Mouse (Mus musculus) colon, adult 2 months (tissue): ENCODE data around the gene Dbil5. TPM values are rescaled to one million over a fixed set of nuclear protein-coding genes. Genes with fewer than 3 reads are reported as not detected.

Experiments used
- polyA plus RNA-seq: library from polyadenylated mRNA; depleted of rRNA; stranded (reverse); fragments of >200 nt; gene quantifications from 2 replicates; pipeline ENCODE4 v1.2.3, GENCODE M21; 2012; rRNA removed

The Dbil5 gene
- 0.41 TPM in 1 of 2 replicates, not detected in the other for polyA plus RNA-seq

GRCm38 (mm10) chr11:76217390-76217800 is at the start of gene Dbil5, which contains the start of gene Gemin4:
Dbil5 (plus strand) TSS chr11:76217608.
Gemin4 (minus strand) TSS chr11:76217664.

DNA sequence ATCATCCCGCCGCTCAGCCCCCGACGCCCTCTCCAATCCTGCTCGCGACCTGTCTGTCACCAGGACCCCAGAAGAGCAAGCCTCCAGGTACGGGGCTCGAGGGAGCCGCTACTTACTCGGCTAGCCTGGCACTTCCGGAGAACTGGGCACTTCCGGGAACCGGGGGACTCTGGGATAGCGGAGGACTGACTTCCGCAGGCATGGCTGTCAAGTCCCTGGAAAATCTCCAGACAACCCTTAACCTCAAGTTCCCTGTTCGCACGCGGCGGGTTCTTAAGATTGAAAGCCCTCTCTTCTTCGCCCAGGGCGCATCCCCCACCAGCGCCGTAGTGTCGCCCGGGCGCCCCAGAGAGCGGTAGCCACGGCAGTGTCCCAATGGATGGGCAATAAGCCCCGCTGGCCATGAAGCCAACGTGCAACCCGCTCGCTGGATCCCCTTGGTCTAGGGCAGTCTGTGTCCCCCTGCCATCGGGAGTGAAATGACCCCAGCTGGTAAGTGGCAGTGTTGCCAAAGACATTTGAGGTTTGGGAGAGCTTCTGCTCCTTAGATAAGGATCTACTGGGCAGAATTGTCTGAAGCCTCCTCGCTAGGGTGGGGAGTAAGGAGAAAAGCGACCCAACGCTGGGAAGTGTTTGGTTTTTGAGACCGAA is 37.8 kb upstream of the Dbil5 start, which contains the start of the genes Vps53 and Fam57a:
Gene Vps53 (minus strand): TSS at position 153 of the 651 bp plus-strand sequence.
Gene Fam57a (plus strand): TSS at position 177 of the 651 bp plus-strand sequence.

GRCm38 (mm10) chr11:76242901-76243810 is 25.7 kb downstream of the Dbil5 start, which contains the start of the genes Mrm3 and Glod4:
Mrm3 (plus strand) TSS chr11:76243715.
Glod4 (minus strand) TSS chr11:76243725.

Other genes with a start within 250 kb of the Dbil5 start
- gene 1700016K19Rik, start 217.7 kb upstream of the Dbil5 start, polyA plus RNA-seq = 1.9 and 3.1 TPM in 2 replicates
- 51.9 and 60.2 TPM in 2 replicates for gene Rflnb, start 189.8 kb upstream of the Dbil5 start, polyA plus RNA-seq
- 28.7 and 29.1 TPM in 2 replicates for gene Vps53, start 38.0 kb upstream of the Dbil5 start, polyA plus RNA-seq
- gene Fam57a, start 37.9 kb upstream of the Dbil5 start, polyA plus RNA-seq = 96.8 and 108 TPM in 2 replicates
- gene Gemin4, start 56 bp downstream of the Dbil5 start, polyA plus RNA-seq = 7.0 and 7.2 TPM in 2 replicates
- 5.0 and 7.7 TPM in 2 replicates for gene Mrm3, start 26.1 kb downstream of the Dbil5 start, polyA plus RNA-seq
- 3.2 and 4.8 TPM in 2 replicates for gene Glod4, start 26.1 kb downstream of the Dbil5 start, polyA plus RNA-seq
- gene Nxn, start 181.5 kb downstream of the Dbil5 start, polyA plus RNA-seq = 16.0 and 17.8 TPM in 2 replicates
- 15.9 and 17.0 TPM in 2 replicates for gene Timm22, start 189.3 kb downstream of the Dbil5 start, polyA plus RNA-seq